Mouse (Mus musculus): ENCODE results near the gene Gsg1l2. TPM values are rescaled to one million over a fixed set of nuclear protein-coding genes. Genes with fewer than 3 reads are reported as not detected.

Gsg1l2 gene
- polyA plus RNA-seq (2016; fragmentation: Nextera tagmentation; extraction: Ambion mirVana) = not detected in 2 replicates

- 85% methylated on average over 12 of the region's 12 CpGs for WGBS
- no peaks in the 10 kb centered on the region for H3K27me3 ChIP-seq (ENCODE audit: low read depth, poor library complexity, severe bottlenecking)
- DNase-seq (ENCODE audit: low spot score) = no peak
- no peaks in the 10 kb centered on the region for H3K9me3 ChIP-seq (replicated peaks)
- no peak within 1 kb of the TSS for H3K4me3 ChIP-seq
- H3K27ac ChIP-seq (replicated peaks) = no peak within 1 kb of the TSS
- H3K4me1 ChIP-seq = no peaks in the 10 kb centered on the region
- H3K36me3 ChIP-seq = no peaks in the 10 kb centered on the region
Measured at GRCm38 (mm10) chr11:67774379-67774778, at the start of gene Gsg1l2. TSS of gene Gsg1l2 (plus strand) at chr11:67774608.

GRCm38 (mm10) chr11:67727095-67727494 is 47.3 kb upstream of the Gsg1l2 start:
- WGBS = 83% methylated on average over 6 of the region's 6 CpGs
- H3K27ac ChIP-seq (replicated peaks) = no peak overlapping the region
- peaks cover 6% of the 10 kb centered on the region; the same call in 1 of the 2 replicates for H3K4me1 ChIP-seq
- no peaks in the 10 kb centered on the region for H3K9me3 ChIP-seq (replicated peaks)
- DNase-seq (ENCODE audit: low spot score) = no peak
- H3K27me3 ChIP-seq (ENCODE audit: low read depth, poor library complexity, severe bottlenecking) = no peaks in the 10 kb centered on the region
- H3K4me3 ChIP-seq = no peak overlapping the region
- no peaks in the 10 kb centered on the region for H3K36me3 ChIP-seq

- Histone ChIP-seq H3K4me1 (peaks cover 6% of the 10 kb centered on the region; the same call in 1 of the 2 replicates), H3K27me3 (ENCODE audit: low read depth, poor library complexity, severe bottlenecking) (no peaks in the 10 kb centered on the region), H3K27ac (replicated peaks) (no peak overlapping the region), H3K4me3 (no peak overlapping the region), H3K9me3 (replicated peaks) (no peaks in the 10 kb centered on the region), H3K36me3 (no peaks in the 10 kb centered on the region)
- DNase-seq (ENCODE audit: low spot score) = no peak
Measured at GRCm38 (mm10) chr11:67728726-67729125, 45.7 kb upstream of the Gsg1l2 start.

GRCm38 (mm10) chr11:67731056-67731455 is 43.4 kb upstream of the Gsg1l2 start:
- no peaks in the 10 kb centered on the region for H3K9me3 ChIP-seq (replicated peaks)
- WGBS = 92% methylated on average over 2 of the region's 2 CpGs

GRCm38 (mm10) chr11:67733726-67734125 is 40.7 kb upstream of the Gsg1l2 start:
- DNase-seq (ENCODE audit: low spot score) = no peak
- Histone ChIP-seq H3K27ac (replicated peaks) (no peak overlapping the region), H3K4me1 (no peaks in the 10 kb centered on the region), H3K9me3 (replicated peaks) (no peaks in the 10 kb centered on the region), H3K27me3 (ENCODE audit: low read depth, poor library complexity, severe bottlenecking) (no peaks in the 10 kb centered on the region), H3K36me3 (no peaks in the 10 kb centered on the region), H3K4me3 (no peak overlapping the region)
- WGBS = 93% methylated on average over 1 of the region's 1 CpGs

More at GRCm38 (mm10) chr11:67731056-67731455, 43.4 kb upstream of the Gsg1l2 start:
- H3K4me3 ChIP-seq = no peak overlapping the region
- H3K36me3 ChIP-seq = no peaks in the 10 kb centered on the region
- H3K27ac ChIP-seq (replicated peaks) = no peak overlapping the region
- H3K27me3 ChIP-seq (ENCODE audit: low read depth, poor library complexity, severe bottlenecking) = no peaks in the 10 kb centered on the region
- DNase-seq (ENCODE audit: low spot score) = no peak
- H3K4me1 ChIP-seq = peaks cover 1% of the 10 kb centered on the region; the same call in 1 of the 2 replicates

- 75% methylated on average over 3 of the region's 3 CpGs for WGBS
- Histone ChIP-seq H3K27ac (replicated peaks) (no peak overlapping the region), H3K4me3 (no peak overlapping the region), H3K27me3 (ENCODE audit: low read depth, poor library complexity, severe bottlenecking) (no peaks in the 10 kb centered on the region), H3K4me1 (no peaks in the 10 kb centered on the region), H3K9me3 (replicated peaks) (no peaks in the 10 kb centered on the region), H3K36me3 (no peaks in the 10 kb centered on the region)
- DNase-seq (ENCODE audit: low spot score) = no peak
Measured at GRCm38 (mm10) chr11:67734597-67734996, 39.8 kb upstream of the Gsg1l2 start.

- Histone ChIP-seq H3K27me3 (ENCODE audit: low read depth, poor library complexity, severe bottlenecking) (no peaks in the 10 kb centered on the region), H3K36me3 (no peaks in the 10 kb centered on the region), H3K4me1 (no peaks in the 10 kb centered on the region), H3K27ac (replicated peaks) (no peak overlapping the region), H3K4me3 (no peak overlapping the region), H3K9me3 (replicated peaks) (no peaks in the 10 kb centered on the region)
- no peak for DNase-seq (ENCODE audit: low spot score)
- WGBS = 83% methylated on average over 6 of the region's 6 CpGs
Measured at GRCm38 (mm10) chr11:67738345-67738744, 36.1 kb upstream of the Gsg1l2 start.

GRCm38 (mm10) chr11:67738846-67739490 is 35.4 kb upstream of the Gsg1l2 start:
- 92% methylated on average over 5 of the region's 5 CpGs for WGBS
- H3K27ac ChIP-seq (replicated peaks) = no peak overlapping the region

GRCm38 (mm10) chr11:67741569-67741968 is 32.8 kb upstream of the Gsg1l2 start:
- Histone ChIP-seq H3K9me3 (replicated peaks) (no peaks in the 10 kb centered on the region), H3K36me3 (no peaks in the 10 kb centered on the region), H3K27me3 (ENCODE audit: low read depth, poor library complexity, severe bottlenecking) (no peaks in the 10 kb centered on the region), H3K4me3 (no peak overlapping the region), H3K27ac (replicated peaks) (no peak overlapping the region), H3K4me1 (no peaks in the 10 kb centered on the region)
- no peak for DNase-seq (ENCODE audit: low spot score)

More at GRCm38 (mm10) chr11:67738846-67739490, 35.4 kb upstream of the Gsg1l2 start:
- no peaks in the 10 kb centered on the region for H3K9me3 ChIP-seq (replicated peaks)
- DNase-seq (ENCODE audit: low spot score) = no peak
- no peaks in the 10 kb centered on the region for H3K4me1 ChIP-seq
- no peaks in the 10 kb centered on the region for H3K27me3 ChIP-seq (ENCODE audit: low read depth, poor library complexity, severe bottlenecking)
- no peak overlapping the region for H3K4me3 ChIP-seq
- no peaks in the 10 kb centered on the region for H3K36me3 ChIP-seq

GRCm38 (mm10) chr11:67756287-67756686 is 18.1 kb upstream of the Gsg1l2 start:
- Histone ChIP-seq H3K4me1 (no peaks in the 10 kb centered on the region), H3K36me3 (no peaks in the 10 kb centered on the region), H3K27ac (replicated peaks) (no peak overlapping the region), H3K9me3 (replicated peaks) (no peaks in the 10 kb centered on the region), H3K4me3 (no peak overlapping the region), H3K27me3 (ENCODE audit: low read depth, poor library complexity, severe bottlenecking) (no peaks in the 10 kb centered on the region)
- DNase-seq (ENCODE audit: low spot score) = no peak
- 100% methylated on average over 1 of the region's 1 CpGs for WGBS

- Histone ChIP-seq H3K36me3 (no peaks in the 10 kb centered on the region), H3K9me3 (replicated peaks) (no peaks in the 10 kb centered on the region), H3K4me1 (no peaks in the 10 kb centered on the region), H3K4me3 (no peak overlapping the region), H3K27ac (replicated peaks) (no peak overlapping the region), H3K27me3 (ENCODE audit: low read depth, poor library complexity, severe bottlenecking) (no peaks in the 10 kb centered on the region)
- WGBS = 75% methylated on average over 15 of the region's 15 CpGs
- no peak for DNase-seq (ENCODE audit: low spot score)
Measured at GRCm38 (mm10) chr11:67757373-67758167, 16.8 kb upstream of the Gsg1l2 start.

GRCm38 (mm10) chr11:67771053-67771452 is 3.4 kb upstream of the Gsg1l2 start, which contains the start of gene Glp2r:
TSS of gene Glp2r (minus strand) at chr11:67771153.
- no peaks in the 10 kb centered on the region for H3K4me1 ChIP-seq
- H3K4me3 ChIP-seq = no peak within 1 kb of the TSS
- no peaks in the 10 kb centered on the region for H3K9me3 ChIP-seq (replicated peaks)
- H3K36me3 ChIP-seq = no peaks in the 10 kb centered on the region
- H3K27me3 ChIP-seq (ENCODE audit: low read depth, poor library complexity, severe bottlenecking) = no peaks in the 10 kb centered on the region
- no peak for DNase-seq (ENCODE audit: low spot score)
- 86% methylated on average over 14 of the region's 14 CpGs for WGBS
- H3K27ac ChIP-seq (replicated peaks) = no peak within 1 kb of the TSS

- Histone ChIP-seq H3K27ac (replicated peaks) (no peak overlapping the region), H3K27me3 (ENCODE audit: low read depth, poor library complexity, severe bottlenecking) (no peaks in the 10 kb centered on the region), H3K36me3 (no peaks in the 10 kb centered on the region), H3K9me3 (replicated peaks) (no peaks in the 10 kb centered on the region), H3K4me1 (no peaks in the 10 kb centered on the region), H3K4me3 (no peak overlapping the region)
- no peak for DNase-seq (ENCODE audit: low spot score)
- WGBS = 82% methylated on average over 2 of the region's 2 CpGs
Measured at GRCm38 (mm10) chr11:67771691-67772090, 2.7 kb upstream of the Gsg1l2 start.
